Mouse (Mus musculus) heart, embryonic 16.5 days (tissue): ENCODE measurements around the gene Ssxb9. TPM values are rescaled to one million over a fixed set of nuclear protein-coding genes. Genes with fewer than 3 reads are reported as not detected.
"Not testable (repeated sequence)": the region's sequence is repeated elsewhere in the genome, so short reads cannot be mapped to it uniquely, and the experiment has no call there.

ENCODE experiments used
- ATAC-seq: fragments of 200-750 bp; cut with Nextera tagmentation; replicated peaks from 2 replicates; pipeline ENCODE4 v1.8.0; 2017; ENCODE audit warnings: moderate number of reproducible peaks; ENCODE audit not compliant: insufficient read depth, low FRiP score; ENCODE audit errors: extremely low read depth
- H3K27ac ChIP-seq: fragments of 300-500 bp; sonication (generic); 2 replicates; pipeline ENCODE4 v1.5.1; 2014; ENCODE audit warnings: mild to moderate bottlenecking, low read length, control low read depth, moderate library complexity
- H3K27me3 ChIP-seq: fragments of 300-500 bp; sonication (generic); 2 replicates; pipeline ENCODE4 v1.6.1; 2014; ENCODE audit warnings: low read length, mixed read lengths; ENCODE audit not compliant: control insufficient read depth, insufficient read depth
- H3K36me3 ChIP-seq: fragments of 300-500 bp; sonication (generic); 2 replicates; pipeline ENCODE4 v1.6.1; 2014; ENCODE audit not compliant: control insufficient read depth, insufficient read depth
- H3K4me1 ChIP-seq: fragments of 300-500 bp; sonication (generic); 2 replicates; pipeline ENCODE4 v1.6.1; 2014; ENCODE audit warnings: low read length, mixed read lengths; ENCODE audit not compliant: control insufficient read depth, insufficient read depth
- H3K4me2 ChIP-seq: fragments of 300-500 bp; sonication (generic); 2 replicates; pipeline ENCODE4 v1.6.1; 2014; ENCODE audit warnings: low read depth, mild to moderate bottlenecking, control low read depth, low read length
- H3K4me3 ChIP-seq: fragments of 300-500 bp; sonication (generic); 2 replicates; pipeline ENCODE4 v1.5.1; 2014; ENCODE audit warnings: mild to moderate bottlenecking, control low read depth, low read length
- H3K9ac ChIP-seq: fragments of 300-500 bp; sonication (generic); 2 replicates; pipeline ENCODE4 v1.6.1; 2014; ENCODE audit warnings: low read length, control low read depth
- H3K9me3 ChIP-seq: fragments of 300-500 bp; sonication (generic); replicated peaks from 2 replicates; pipeline ENCODE4 v1.6.1; 2016; ENCODE audit warnings: low read length; ENCODE audit not compliant: control insufficient read depth
- WGBS: fragments of 180-500 bp; shearing (Covaris S2); extraction: QIAGEN DNeasy Blood & Tissue Kit; methylation state at CpG from one replicate; pipeline ENCODE4 v1.1.7; 2014; 5-methylcytosine and 5-hydroxymethylcytosine counted together
- polyA plus RNA-seq: library from polyadenylated mRNA; unstranded; fragments of >200 nt; fragmentation: Nextera tagmentation; extraction: Ambion mirVana; gene quantifications from 2 replicates; pipeline ENCODE4 v1.2.1, GENCODE M21; 2015

Ssxb9 gene
- polyA plus RNA-seq: not detected in 2 replicates

DNA sequence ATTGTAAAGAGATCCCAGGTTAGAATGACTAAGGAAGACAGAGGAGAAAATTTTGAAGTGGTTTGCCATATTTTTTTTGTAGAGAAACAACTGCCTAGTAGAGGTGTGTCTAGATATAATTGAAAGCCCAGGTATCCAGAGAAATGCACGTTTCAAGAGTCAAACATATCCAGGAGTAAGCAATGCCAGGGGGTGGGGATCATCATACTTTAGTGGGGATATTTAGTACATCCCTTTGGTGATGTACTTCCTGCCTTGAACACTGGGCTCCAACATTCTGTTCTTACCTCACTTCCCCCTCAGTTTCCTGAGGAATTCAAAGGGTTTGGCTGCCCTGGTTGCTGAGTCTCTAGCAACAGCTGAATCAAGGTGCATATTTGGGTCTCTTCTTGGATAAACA is at the start of gene Ssxb9:
Gene Ssxb9 (plus strand): TSS at position 301 of the 400 bp plus-strand sequence.
- H3K4me1 ChIP-seq, H3K27me3 ChIP-seq, ATAC-seq, H3K9ac ChIP-seq, H3K9me3 ChIP-seq, H3K4me2 ChIP-seq, H3K4me3 ChIP-seq, H3K36me3 ChIP-seq, H3K27ac ChIP-seq: not testable (repeated sequence)
- 19% methylated on average over 1 of the region's 1 CpGs for WGBS

DNA sequence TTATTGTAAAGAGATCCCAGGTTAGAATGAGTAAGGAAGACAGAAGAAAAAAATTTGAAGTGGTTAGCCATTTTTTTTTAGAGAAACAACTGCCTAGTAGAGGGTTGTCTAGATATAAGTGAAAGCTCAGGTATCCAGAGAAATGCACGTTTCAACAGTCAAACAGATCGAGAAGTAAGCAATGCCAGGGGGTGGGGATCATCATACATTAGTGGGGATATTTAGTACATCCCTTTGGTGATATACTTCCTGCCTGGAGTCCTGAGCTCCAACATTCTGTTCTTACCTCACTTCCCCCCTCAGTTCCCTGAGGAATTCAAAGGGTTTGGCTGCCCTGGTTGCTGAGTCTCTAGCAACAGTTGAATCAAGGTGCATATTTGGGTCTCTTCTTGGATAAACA is 39.7 kb upstream of the Ssxb9 start, which contains the start of gene Ssxb10:
Gene Ssxb10 (plus strand): TSS at position 301 of the 400 bp plus-strand sequence.
- Histone ChIP-seq H3K4me1 (no peaks in the 10 kb centered on the region), H3K36me3 (no peaks in the 10 kb centered on the region), H3K4me3 (no peak within 1 kb of the TSS), H3K27ac (no peak within 1 kb of the TSS), H3K4me2 (no peak within 1 kb of the TSS), H3K9me3 (peaks cover 8% of the 10 kb centered on the region), H3K9ac (no peak within 1 kb of the TSS), H3K27me3 (no peaks in the 10 kb centered on the region)
- WGBS: 48% methylated on average over 2 of the region's 2 CpGs
- no peak for ATAC-seq

DNA sequence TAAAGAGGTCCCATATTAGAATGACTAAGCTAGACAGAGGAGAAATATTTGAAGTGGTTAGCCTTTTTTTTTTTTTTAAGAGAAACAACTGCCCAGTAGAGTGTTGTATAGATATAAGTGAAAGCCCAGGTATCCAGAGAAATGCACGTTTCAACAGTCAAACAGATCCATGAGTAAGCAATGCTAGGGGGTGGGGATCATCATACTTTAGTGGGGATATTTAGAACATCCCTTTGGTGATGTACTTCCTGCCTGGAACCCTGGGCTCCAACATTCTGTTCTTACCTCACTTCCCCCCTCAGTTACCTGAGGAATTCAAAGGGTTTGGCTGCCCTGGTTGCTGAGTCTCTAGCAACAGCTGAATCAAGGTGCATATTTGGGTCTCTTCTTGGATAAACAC is 46.2 kb downstream of the Ssxb9 start, which contains the start of gene Ssxb1:
Gene Ssxb1 (plus strand): TSS at position 301 of the 400 bp plus-strand sequence.
- H3K4me3 ChIP-seq, ATAC-seq, H3K9ac ChIP-seq, H3K9me3 ChIP-seq, H3K27me3 ChIP-seq, H3K4me2 ChIP-seq, H3K36me3 ChIP-seq, H3K4me1 ChIP-seq, H3K27ac ChIP-seq: not testable (repeated sequence)
- 11% methylated on average over 1 of the region's 1 CpGs for WGBS

Other genes with a start within 250 kb of the Ssxb9 start
- 27.5 and 27.6 TPM in 2 replicates for gene Wdr13, start 234.1 kb upstream of the Ssxb9 start, polyA plus RNA-seq
- 295 and 339 TPM in 2 replicates for gene Rbm3, start 221.1 kb upstream of the Ssxb9 start, polyA plus RNA-seq
- 10.4 and 11.8 TPM in 2 replicates for gene Tbc1d25, start 190.8 kb upstream of the Ssxb9 start, polyA plus RNA-seq
- 31.9 and 35.7 TPM in 2 replicates for gene Ebp, start 173.5 kb upstream of the Ssxb9 start, polyA plus RNA-seq
- 4.3 and 5.0 TPM in 2 replicates for gene Porcn, start 160.5 kb upstream of the Ssxb9 start, polyA plus RNA-seq
- 23.8 and 25.7 TPM in 2 replicates for gene Ftsj1, start 114.6 kb upstream of the Ssxb9 start, polyA plus RNA-seq
- gene Slc38a5, start 95.8 kb upstream of the Ssxb9 start, polyA plus RNA-seq: 13.9 and 22.6 TPM in 2 replicates
- gene Ssxb10, start 39.6 kb upstream of the Ssxb9 start, polyA plus RNA-seq: not detected in 2 replicates
- gene Ssxb1, start 46.3 kb downstream of the Ssxb9 start, polyA plus RNA-seq: not detected in 2 replicates
- not detected in 2 replicates for gene Ssxb2, start 94.7 kb downstream of the Ssxb9 start, polyA plus RNA-seq
- not detected in 2 replicates for gene Gm14459, start 158.0 kb downstream of the Ssxb9 start, polyA plus RNA-seq
- gene Ssxb6, start 181.3 kb downstream of the Ssxb9 start, polyA plus RNA-seq: not detected in 2 replicates
- not detected in 2 replicates for gene Ssxb3, start 224.8 kb downstream of the Ssxb9 start, polyA plus RNA-seq